Mouse (Mus musculus) spleen, adult 10 weeks (tissue): ENCODE data around the gene Bard1. TPM values are rescaled to one million over a fixed set of nuclear protein-coding genes. Genes with fewer than 3 reads are reported as not detected.

ENCODE experiments used
- polyA plus RNA-seq: library from polyadenylated mRNA; stranded (reverse); fragments of 350-450 nt; fragmentation: Illumina TruSeq; extraction: RNeasy Lipid Tissue Mini Kit (QIAGEN cat#74804); gene quantifications from one replicate; pipeline ENCODE4 v1.2.3, GENCODE M21; 2015; ENCODE audit warnings: low replicate concordance; ENCODE audit not compliant: insufficient read depth

Gene Bard1
- 4.0 TPM for polyA plus RNA-seq

GRCm38 (mm10) chr1:71102344-71103173 is at the start of gene Bard1:
TSS of gene Bard1 (minus strand) at chr1:71103146.

